Mouse (Mus musculus): Measurements from ENCODE around the gene Plxnc1.

DNA sequence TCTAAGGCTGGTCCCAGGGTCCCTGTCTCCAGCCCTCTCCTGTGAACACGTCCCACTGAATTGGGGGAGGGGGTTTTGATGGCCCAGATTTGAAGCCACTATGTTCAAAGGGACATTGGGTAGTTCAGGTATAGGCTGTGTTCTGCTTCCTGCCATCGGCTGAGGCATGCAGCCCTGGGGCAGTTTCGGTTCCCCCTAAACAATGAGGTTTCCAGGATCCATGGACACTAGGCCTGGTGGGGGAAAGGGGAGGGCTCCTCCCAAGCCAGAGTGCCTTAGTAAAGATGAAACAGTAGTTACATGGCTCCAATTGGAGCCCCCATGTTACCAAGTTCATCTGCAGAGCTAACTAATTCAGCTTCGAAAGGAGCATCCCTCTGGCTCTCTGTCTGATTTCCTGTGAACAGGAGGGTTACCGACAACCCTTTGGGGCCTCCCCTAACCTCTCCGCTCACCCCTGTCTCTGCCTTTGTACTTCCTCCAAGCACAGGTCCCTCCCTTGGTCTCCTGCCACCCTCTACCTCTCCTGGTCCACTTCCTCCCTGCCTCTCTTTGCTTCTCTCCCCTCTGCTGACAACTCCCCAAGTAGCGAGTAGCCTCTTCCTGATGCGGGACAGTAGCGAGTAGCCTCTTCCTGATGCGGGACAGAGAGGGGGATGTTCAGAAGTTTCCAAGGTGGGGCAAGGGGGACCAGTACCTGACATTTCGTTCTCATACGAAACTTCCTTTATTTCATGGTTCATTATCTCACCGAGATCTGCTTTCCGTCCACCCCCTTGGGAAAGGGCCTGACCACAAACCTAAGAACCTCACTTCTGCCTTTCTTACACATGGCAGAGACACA, 116.5 kb downstream of the Plxnc1 start:
- TF ChIP-seq CTCF (IDR thresholded peaks at IDR 0.05; ENCODE audit: low read depth), result no peak
- no peak for TF ChIP-seq EP300 (IDR thresholded peaks at IDR 0.05; ENCODE audit: low read depth)

Measured in heart, postnatal 0 days (tissue).